Mouse (Mus musculus) ovary, postnatal 36 days (tissue): Measurements from ENCODE around the gene Trappc2l.
"Not testable (repeated sequence)": the region's sequence is repeated elsewhere in the genome, so short reads cannot be mapped to it uniquely, and the experiment has no call there.

ENCODE experiments used
- DNase-seq: peaks from one replicate; pipeline ENCODE4 v3.0.0; 2022; ENCODE audit warnings: low spot score, mixed read lengths

Gene Trappc2l

DNA sequence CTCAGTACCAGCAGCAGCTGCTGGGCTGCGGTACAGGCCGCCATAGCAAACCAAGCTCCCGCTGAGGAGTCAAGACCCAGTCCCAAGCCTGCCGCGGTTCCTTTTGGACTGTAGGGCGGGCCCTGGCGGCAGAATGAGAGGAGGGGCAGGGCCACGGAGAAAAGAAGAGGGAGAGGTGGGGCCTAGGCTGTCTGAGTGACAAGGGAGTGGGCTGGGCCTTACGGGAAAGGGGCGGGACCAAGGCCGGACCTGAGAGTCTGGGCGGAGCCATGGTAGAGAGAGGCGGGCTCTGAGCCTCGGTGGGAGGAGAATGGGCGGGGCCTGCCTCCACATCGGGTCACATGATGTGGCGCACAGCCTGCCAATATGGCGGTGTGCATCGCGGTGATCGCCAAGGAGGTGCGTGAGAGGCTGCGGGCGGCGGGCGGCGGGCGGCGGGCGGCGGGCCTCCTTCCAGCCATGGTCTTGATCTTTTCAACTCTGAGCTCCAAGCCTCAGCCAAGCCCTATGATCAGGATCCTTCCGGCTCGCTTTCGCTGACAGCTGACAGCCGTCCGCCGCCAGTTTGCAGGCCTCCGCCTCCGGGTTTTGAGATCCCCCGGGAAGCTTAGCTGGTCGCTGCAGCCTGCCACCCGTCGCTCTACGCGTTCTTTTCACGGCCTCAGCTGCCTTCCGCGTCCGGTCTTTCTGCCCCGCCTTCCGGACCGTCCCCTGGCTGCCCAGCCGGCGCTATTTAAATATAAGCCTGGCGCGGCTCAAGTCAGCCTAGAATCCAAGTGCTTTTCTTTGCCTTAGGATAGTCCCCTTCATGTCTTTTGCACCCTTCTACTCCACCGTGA is at the start of gene Trappc2l, which contains the start of gene Galns:
Gene Trappc2l, plus strand, starts transcription at position 346 of the 839 bp plus-strand sequence.
Gene Galns, minus strand, starts transcription at position 169 of the 839 bp plus-strand sequence.
- peak; percentile 94 for DNase-seq

DNA sequence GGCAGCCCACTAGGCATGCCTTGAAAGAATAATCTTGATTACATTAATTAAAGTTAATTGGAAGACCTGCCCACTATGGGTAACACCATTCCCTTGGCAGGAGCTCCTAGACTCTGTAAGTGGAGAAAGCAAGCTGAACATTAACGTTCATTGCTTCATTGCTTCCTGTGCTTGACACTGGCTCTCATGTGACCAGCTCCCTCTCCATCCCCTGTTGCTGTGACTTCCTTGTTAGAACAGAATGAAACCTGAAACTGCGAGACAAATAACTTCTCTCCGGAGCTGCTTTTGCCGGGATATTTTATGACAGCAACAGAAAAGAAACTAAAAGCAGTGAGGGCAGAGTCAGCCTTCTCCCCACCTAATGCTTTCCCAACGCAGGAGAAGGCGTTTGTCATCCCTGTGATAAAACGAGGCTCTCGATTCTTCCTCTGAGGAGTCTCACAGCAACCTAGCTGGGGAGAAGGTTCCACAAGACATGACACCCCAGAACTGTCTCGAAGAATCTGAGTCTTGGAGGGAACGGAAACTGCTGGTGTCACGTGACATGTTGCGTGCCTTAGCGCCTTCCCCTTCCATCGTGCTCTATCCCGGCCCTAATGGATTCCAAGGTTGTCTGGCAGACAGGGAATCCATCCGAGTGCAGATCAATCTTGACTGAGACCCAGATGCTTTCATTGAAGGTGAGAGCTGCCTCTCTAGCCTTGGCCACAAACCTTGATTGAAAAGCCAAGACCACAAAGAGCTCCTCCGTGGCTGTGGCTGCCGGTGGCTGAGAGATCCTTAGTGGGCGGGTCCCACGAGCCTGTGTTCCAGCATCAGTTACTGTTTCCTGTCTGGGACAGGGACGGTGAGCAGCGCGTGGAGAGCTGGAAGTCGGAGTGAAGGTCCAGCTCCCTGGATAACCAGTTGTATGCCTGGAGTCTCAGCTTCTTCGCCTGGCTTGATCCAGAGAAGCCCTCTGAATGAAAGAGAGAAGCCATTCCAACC is 46.8 kb upstream of the Trappc2l start:
- no peak for DNase-seq

DNA sequence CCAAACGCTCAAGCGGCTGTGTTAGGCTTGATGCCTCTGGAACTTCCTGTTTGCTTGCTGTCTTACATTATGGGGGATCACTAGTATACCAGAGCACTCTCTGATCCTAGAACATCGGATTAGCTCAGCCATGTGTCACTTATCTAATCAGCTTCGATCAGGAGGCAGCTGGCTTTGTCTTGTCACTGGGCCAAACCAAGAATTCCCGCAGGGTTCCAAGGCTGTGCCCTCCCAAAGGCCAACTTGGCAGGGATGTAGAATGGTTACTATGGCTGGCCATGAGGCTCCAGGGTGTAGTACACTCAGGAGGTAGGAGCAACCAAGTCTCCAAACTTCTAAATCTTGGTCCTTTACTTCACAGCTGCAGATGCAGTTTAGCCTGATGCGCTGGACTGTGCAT is 44.7 kb upstream of the Trappc2l start:
- peak; percentile 28 for DNase-seq

DNA sequence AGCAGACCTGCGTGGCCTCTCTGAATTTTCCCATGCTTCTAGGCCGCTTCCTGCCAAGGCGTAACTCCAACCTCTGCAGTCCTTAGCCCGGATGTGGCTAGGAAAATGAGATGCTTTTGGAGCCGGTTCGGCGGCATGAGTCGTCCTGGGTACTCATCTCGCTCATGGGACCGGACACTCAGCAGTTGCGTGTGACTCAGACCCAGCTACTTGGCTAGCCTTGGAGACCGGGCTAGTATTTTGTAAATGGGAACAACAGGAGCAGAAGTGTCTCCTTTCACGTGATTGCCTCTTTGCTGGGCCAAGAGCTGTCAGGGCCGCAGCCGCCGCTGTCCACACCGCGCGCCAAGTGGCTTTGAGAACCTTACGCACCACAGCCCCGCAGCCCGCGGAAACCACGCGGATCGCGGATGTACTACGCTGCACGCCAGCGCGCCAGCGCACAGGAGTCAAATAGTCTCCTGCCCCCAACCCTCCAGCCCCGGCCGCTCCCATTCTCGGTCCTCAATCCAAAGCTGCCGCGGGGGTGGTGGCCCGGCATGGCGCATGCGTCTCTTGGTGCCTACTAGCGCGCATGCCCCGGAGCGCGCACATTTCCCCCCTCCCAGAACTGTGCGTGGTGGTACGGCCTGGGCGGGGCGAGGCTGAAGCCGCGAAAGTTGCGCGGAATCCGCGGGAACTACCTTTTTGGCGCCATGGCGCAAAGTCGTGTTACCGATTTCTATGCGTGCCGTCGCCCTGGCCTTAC is 43.9 kb upstream of the Trappc2l start, which contains the start of gene Cdt1:
Gene Cdt1, plus strand, starts transcription at position 655 of the 748 bp plus-strand sequence.
- DNase-seq = peak; percentile 96

DNA sequence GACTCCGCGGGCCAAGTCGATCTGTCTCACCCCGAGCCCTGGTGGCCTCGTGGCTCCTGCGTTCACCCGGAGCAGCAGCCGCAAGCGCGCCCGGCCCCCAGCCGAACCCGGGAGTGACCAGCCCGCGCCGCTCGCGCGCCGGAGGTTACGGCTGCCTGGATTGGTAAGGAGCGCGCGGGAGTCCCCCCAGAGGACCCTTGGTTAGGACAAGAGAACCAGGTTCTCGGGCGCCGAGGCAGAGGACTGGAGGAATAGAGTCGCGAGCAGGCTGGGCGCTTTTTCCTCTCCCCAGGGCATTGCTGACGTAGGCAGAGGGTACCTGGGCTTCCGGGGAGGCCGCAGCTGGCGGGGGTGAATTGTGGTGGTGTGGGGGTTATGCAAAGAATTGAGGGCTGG is 43.3 kb upstream of the Trappc2l start:
- DNase-seq = no peak

DNA sequence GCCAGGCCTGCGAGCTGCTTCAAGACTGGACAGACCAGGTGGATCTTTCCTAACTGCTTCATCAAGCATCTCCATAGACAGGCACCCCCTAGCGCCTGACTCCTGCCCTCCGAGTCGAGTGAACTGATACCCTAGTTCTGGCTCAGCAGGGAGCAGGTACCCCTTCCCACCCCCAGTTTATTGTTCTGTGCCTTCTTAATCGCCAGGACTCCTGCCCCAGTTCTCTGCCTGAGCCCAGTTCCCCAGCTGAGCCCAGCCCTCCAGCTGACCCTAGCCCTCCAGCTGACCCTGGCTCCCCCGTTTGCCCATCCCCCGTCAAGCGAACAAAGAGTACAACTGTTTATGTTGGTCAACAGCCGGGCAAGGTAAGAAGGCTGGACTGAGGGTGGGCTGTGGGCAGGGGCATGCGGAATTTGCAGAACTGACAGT is 42.5 kb upstream of the Trappc2l start:
- DNase-seq = no peak

DNA sequence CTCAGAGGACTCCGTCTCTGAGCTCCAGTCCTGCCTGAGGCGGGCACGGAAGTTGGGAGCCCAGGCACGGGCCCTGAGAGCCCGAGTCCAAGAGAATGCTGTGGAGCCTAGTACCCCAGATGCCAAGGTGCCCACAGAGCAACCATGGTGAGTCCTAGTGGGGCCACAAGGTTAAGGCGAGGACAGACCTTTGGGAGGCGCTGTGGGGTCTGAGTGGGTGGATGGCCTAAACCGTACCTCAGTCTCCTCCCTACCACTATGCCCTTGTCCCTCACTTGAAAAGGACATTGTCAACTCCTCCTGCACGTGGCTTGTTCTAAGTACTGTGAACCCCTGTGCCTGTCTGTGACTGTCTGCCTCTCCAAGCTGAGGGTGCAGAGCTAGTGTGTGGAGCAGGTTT is 42.1 kb upstream of the Trappc2l start:
- DNase-seq = no peak

DNA sequence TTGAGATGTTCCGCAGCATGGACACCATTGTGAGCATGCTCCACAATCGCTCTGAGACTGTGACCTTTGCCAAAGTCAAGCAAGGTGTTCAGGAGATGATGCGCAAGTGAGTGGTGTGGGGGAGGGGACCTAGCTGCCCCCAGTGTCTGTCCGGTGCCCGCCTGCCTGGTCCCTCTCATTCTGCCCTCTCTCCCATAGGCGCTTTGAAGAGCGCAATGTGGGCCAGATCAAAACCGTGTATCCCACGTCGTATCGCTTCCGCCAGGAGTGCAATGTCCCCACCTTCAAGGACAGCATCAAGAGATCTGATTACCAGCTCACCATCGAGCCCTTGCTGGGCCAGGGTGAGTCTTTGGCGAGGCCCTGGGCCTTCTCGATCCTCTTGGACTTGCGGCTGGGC is 41.4 kb upstream of the Trappc2l start:
- no peak for DNase-seq

DNA sequence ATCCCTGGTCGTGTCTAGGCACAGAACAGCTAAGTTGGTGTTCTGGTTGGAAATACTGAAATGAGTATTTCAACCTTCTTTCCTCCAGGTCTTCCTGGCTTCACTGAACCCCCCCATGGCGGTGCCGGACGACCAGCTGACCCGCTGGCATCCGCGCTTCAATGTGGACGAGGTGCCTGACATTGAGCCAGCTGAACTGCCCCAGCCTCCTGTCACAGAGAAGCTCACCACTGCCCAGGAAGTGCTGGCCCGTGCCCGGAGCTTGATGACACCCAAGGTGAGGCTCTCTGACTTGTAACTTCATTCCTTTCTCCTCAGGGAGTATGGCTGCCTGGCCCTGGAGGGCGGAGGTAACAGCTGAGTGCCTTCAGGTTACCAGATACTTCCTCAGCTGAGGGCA is 40.3 kb upstream of the Trappc2l start:
- DNase-seq = no peak

DNA sequence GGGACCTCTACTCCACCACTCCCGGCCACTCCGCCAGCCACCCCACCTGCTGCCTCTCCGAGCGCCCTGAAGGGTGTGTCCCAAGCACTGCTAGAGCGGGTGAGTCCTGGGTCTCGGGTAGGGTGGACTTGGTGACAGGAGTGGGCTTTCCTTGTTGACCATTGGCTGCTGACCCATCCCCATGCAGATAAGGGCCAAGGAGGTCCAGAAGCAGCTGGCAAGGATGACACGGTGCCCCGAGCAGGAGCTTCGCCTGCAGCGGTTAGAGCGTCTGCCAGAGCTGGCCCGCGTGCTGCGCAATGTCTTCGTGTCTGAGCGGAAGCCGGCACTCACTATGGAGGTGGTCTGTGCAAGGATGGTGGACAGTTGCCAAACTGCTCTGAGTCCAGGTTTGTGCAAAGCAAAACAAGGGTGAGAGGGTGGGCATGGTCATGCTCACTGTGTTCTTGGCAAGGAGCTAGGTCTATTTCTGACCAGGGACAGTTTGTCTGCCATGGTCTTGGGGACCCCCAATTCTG is 39.6 kb upstream of the Trappc2l start:
- DNase-seq = no peak

DNA sequence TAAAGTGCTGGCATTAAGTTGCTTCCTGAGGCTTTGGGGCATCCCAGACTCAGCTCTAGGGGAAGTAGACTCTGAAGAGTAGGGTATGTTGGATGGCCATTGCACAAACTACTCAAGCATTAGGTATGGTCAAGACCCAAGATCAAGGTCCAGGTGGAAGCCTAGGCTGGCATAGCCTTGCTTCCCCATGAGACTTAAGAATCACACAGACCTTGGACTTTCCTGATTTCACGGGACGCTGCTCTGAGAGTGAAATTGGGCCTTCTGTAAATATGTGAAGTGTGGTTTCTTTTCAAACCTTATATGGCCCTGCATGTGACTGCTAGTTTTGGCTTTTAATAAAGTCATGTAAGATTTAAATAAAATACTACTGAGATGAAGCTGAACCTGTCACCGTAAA is 38.7 kb upstream of the Trappc2l start:
- DNase-seq = no peak

DNA sequence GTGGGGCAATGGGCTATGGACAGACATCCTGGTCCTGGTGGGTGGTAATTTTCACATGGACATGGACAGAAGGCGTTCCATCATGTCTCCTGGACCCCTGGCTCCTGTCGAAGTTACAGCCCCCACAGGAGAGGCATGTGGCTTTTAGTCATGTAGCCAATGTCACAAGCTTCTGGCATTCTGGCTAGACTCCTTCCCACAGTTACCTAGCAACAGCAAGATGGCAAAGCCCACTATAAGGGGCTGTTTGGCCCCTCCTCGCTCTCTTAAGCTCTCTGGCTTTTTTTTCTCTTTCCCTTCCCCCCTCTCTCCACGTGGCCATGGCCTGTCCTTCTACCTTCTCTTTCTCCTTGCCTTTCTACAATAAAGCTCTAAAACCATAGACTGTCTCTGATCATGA is 38.3 kb upstream of the Trappc2l start:
- not testable (repeated sequence) for DNase-seq

DNA sequence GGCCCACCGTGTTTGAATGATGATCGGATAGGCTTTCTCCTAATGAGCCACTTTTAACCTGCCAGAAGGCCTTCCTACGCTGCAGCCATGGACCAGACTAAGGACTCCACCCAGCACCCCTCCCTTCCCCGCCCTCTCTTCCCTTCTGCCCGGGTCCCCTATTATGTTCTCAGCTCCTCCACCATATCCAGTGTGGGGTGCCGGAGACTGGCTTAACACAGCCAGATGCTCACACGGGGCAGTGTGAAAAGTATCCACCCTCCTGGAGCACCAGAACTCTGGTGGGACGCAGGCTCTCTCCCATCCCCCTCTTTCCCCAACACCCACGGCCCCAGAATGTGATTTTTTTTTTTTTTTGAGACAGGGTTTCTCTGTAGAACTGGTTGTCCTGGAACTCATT is 37.9 kb upstream of the Trappc2l start:
- DNase-seq = no peak

DNA sequence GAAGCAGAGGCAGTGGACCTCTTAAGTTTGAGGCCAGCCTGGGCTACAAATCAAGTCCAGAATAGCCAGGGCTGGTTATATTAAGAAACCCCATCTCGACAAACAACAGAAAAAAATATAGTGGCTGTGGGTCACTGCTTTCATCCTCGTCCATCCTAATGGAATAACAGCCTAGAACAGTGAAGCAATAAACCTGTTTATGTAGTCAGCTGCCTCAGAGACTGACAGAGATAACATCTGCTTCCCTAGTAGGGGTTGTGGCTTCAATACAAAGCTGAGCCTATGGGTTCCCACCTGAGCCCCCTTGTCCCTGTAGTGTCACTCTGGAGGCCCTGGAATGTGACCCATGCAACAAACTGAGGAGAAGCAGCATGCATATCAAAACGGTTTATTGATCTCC is 37.2 kb upstream of the Trappc2l start:
- no peak for DNase-seq

DNA sequence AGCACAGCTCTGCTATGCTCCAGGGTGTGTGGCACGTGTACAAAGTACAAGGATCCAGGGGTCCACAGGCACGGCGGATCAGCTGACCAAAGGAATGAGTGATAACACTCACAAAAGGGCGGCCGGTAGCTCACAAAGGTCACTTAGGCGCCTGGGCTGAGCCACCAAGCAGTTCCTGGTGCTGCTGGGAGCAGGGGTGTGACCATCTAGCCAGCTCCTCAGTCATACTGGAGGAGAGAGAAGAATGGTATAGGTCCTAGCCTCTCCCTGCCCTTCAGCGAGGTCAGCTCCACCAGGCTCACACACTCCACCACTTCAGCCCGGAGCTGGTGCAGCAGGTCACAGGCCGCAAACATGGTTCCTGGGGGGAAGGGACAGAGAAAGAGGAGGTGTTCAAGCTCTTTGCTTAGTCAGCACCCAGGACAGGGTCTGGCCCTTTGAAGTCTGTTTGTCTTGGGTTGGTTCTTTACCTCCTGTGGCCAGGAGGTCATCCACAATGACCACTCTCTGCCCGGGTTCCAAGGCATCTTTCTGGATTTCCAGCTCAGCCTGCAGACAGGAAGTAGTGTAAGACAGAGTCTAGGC is 36.7 kb upstream of the Trappc2l start:
- DNase-seq = no peak

DNA sequence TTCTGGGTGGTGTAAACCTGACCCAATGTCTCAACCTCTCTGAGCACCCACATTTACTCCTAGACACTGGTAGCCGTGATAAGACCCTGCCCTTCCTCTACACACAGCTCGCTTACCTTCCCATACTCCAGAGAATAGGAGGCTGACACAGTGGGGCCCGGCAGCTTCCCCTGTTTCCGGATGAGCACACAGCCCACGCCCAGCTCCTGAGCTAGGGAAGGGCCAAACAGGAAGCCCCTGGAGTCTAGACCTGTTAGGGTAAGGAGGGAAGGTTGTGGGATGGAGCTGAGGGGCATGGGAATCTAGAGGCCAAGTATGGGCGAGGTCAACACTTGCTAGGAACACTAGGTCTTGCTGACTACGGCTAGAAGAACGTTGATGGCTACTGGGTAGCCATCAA is 36.2 kb upstream of the Trappc2l start:
- DNase-seq = no peak

DNA sequence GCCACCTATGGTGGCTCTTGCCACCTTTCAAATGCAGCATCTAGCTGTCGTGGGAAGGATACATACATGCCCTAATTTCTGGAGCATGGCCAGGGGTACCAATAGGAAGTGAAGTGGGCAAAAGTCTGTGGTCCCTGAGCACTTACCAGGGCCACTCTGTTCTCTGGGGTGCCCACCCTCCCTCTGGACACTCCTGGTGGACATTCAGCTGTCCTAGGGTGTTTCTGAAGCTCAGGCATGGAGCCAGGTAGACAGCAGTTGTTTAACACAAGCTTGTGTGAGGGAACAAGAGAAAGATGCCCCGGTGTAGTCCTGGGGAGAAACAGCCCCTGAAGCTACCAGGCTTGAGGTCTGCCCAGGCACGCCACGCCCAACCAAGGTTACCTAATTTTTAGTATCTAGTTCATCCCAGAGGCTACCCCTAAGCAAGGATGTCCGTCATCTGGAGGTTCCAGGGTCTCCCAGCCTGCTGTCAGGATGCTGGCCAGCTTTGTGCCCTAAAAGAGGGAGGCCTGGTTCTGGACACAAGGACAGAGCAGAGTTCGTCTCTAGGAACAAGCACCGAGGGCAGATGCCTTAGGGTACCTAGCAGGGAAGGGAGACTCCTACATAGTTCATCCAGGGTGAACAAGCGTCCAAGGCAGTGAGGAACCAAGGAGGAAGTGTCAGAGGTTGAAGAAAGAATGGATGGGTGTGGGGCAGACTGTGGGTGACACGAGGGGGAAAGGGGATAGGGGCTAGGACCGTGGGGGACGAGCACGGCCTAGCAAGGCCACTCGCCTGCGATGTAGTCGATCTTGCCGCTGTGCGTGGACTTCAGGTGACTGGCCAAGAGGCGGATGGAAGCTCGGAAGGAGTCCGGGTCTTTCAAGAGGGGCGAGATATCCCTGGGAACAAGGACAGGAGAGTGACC is 35.4 kb upstream of the Trappc2l start:
- DNase-seq = no peak

DNA sequence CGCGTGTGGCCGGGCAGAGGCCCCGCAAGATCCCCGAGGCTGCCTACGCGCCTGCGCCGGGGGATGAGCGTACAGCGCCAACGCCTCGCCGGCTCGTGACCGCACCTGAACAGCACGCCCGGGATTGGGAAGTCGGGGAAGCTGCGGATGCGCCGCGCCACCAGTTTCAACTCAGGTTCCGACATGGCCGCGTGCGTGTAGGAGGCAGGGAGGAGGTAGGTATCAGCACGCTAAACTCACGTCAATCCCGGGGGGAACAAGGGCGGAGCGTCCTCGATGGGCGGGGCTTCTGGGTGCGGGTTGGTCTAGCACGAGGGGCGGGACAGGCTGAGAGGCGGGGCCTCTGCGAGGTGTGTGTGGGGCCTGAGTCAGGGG is 34.8 kb upstream of the Trappc2l start, which contains the start of gene Aprt:
Gene Aprt, minus strand, starts transcription at position 262 of the 375 bp plus-strand sequence.
- peak; percentile 94 for DNase-seq

DNA sequence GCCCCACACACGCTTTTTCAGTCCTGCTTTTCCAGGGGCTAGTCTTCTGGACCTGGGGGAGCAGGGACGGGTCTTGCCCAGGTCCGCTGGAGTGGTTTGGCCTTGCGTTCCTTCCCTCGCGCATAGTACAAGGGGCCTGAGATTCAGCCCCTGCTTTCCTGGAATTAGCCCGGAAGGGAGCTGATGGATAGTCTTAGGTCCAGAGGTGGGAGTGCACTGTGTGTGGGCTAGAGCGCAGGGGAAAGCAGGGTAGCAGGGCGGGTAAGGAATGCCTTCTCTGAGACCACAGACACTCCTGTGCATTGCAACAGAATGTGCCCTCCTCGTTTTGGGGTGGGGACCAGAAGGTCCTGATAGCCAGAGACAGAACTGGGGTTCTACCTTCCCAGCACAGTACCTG is 34.3 kb upstream of the Trappc2l start:
- DNase-seq = no peak

DNA sequence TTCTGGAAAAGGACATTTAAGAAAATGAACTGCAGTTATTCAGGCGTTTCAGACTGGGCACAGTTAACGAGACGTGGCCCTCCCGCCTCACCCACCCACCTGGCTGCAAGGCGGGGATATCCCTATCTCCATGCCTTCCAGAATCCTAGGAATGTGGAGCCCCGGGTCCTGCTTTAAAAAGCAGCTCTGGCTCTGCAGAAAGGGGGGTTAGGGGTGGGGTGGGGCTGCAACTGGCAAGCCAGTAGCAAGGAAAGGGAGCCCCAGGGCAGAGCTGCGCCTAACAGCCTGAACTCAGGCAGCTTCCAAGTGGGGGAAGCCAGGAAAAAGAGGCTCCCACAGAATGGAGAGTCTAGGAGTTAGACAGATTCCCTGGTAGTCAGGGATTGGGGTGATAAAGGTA is 32.2 kb upstream of the Trappc2l start:
- DNase-seq = no peak
